Mouse (Mus musculus) gonadal fat pad, adult 2 months (tissue): ENCODE results near the gene Ifnar2. TPM values are rescaled to one million over a fixed set of nuclear protein-coding genes. Genes with fewer than 3 reads are reported as not detected.

ENCODE experiments used
- polyA plus RNA-seq: library from polyadenylated mRNA; depleted of rRNA; stranded (reverse); fragments of >200 nt; gene quantifications from 2 replicates; pipeline ENCODE4 v1.2.3, GENCODE M21; 2012; rRNA removed

Ifnar2 gene
- polyA plus RNA-seq, 1 experiment, result 81.7 TPM

Other genes starting within 250 kb of the Ifnar2 start
- 0.04 TPM in 1 of 2 replicates, not detected in the other for gene Olig2, start 147.3 kb upstream of the Ifnar2 start, polyA plus RNA-seq
- gene Olig1, start 103.0 kb upstream of the Ifnar2 start, polyA plus RNA-seq, result 0.73 and 2.0 TPM in 2 replicates
- gene Gm21970, start 18.9 kb downstream of the Ifnar2 start, polyA plus RNA-seq, result not detected in 2 replicates
- gene Il10rb, start 33.4 kb downstream of the Ifnar2 start, polyA plus RNA-seq, result 45.8 and 55.7 TPM in 2 replicates
- gene Ifnar1, start 112.5 kb downstream of the Ifnar2 start, polyA plus RNA-seq, result 25.7 and 26.7 TPM in 2 replicates
- 39.0 and 46.2 TPM in 2 replicates for gene Ifngr2, start 174.3 kb downstream of the Ifnar2 start, polyA plus RNA-seq
- 81.1 and 81.7 TPM in 2 replicates for gene Tmem50b, start 225.0 kb downstream of the Ifnar2 start, polyA plus RNA-seq
- 1.5 and 2.0 TPM in 2 replicates for gene Dnajc28, start 246.2 kb downstream of the Ifnar2 start, polyA plus RNA-seq